Mouse (Mus musculus) ovary, postnatal 36 days (tissue): ENCODE measurements around the gene Phc2.

ENCODE experiments used
- DNase-seq: peaks from one replicate; pipeline ENCODE4 v3.0.0; 2022; ENCODE audit warnings: low spot score, mixed read lengths

Phc2 gene

DNA sequence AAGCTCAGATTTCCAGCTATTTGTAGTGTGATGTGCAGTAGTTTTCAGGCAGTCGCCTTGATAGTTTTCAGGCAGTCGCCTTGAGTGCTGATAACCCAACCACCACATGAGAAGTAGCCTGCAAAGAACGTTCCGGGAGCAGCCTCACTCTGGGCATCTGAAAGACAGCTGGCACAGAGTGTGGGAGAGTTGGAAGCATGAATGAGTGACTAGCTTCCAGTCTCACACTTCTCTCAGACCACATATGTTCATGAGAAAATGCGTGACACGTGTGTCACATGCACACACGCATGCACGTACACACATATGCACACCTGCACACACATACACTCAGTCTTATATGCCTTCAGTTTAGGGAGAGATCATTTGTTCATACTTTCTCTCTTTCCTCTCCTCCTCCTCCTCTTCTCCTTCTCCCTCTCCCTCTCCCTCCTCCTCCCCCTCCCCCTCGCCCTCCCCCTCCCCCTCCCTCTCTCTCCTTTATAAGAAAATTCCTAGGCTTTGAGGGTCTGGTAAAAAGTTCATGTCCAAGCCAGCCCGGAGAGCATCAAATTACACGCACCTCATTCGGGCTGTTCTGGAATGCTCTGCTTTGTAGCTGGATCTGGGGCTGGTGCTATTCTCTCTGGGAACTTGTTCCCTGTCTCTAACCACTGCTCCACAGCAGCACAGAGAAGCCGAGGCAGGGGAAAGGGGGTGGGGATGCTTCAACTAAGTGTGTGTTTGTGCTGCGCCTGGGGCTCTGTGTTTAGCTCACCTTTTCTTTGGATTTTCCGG is 37.8 kb downstream of the Phc2 start:
- no peak for DNase-seq

DNA sequence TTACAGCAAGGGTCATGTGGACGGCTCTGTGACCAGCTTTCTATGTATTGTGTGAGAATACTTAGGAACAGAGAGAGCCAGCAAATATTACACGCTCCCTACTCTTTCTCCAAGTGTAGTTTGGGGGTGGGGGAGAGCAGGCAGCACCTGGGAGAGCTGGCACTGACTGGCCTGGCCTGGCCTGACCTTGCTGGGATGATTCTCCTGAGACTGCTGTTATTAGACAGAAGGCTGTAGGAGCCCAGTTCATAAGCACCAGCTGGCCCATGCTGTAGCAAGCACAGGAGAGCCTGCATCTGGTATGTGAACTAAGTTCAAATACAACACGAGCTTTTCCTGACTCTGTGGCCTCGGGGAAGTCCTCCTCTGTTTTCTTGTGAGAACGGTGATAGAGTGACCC is 38.7 kb downstream of the Phc2 start:
- no peak for DNase-seq

DNA sequence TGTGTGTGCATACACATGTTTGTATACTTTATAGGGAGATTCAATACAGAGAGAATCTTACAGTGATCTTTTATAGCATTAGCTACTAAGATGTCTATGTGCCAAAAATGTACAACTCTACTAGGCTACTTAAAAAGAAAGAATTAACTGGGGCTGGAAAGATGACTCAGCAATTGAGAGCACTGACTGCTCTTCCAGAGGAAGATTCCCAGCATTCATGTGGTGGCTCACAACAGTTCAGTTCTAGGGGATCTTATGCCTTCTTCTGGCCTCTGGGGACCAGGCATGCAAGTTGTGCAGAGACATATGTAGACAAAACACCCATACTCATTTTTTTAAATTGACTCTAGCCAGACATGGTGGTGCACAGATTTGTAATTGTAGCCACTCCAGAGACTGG is 39.8 kb downstream of the Phc2 start:
- no peak for DNase-seq

DNA sequence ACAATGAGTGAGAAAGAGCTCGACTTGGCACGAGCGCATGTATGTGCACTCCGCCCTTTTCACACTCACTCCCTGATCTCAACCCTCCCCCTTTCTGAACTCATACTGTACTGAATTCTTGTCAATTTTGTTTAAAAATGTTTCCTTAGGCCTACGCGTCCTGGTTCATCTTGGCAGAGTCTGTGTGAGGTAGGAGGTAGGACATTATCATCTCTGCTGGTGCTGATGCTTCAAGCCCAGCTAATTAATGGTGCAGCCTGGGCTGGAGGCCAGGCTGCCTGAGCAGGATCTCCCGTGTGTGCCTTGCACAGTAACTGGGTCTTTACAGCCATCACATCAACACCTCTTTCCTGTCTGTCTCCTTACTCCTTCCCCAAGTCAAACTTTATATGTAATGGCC is 40.6 kb downstream of the Phc2 start:
- DNase-seq = no peak

DNA sequence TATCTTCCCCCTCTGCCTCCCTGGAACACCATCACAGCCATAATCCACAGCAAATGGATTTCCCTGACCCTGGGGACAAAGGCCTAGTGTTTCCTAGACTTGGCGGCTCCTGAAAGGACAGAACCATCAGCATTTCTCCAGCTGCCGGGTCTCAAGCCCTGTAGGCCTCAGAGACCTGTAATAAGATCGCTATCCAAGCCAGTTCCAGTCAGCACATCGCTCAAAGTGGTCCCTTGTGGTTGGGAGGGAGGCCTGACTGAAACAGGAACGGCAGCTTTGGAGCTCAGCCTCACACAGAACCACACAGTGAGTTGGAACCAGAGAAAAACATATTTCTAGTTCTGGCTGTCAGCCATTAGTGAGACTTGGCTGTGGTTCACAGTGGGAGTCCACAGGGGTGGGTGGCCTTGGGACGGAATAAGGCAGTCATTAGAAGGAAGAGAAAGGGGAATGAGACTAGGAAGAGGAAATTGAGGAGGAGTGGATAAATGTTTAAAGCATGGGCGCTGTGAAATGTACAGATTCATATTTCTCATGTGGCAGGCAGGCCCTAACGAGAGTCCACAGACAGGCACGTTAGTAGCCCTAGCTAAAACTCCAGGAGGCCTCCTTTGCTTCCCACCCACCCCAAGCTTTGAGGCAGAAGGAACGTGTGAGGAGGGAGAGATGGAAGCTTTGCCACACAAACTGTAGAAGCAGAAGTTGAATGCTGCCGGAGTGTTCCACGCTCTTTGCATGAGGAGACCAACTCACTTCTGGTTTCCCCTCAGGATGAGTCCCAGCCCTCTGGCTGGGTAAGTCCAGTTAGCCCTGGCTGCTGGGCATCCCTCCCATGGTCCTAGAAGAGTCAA is 43.7 kb downstream of the Phc2 start:
- peak; percentile 55 for DNase-seq

DNA sequence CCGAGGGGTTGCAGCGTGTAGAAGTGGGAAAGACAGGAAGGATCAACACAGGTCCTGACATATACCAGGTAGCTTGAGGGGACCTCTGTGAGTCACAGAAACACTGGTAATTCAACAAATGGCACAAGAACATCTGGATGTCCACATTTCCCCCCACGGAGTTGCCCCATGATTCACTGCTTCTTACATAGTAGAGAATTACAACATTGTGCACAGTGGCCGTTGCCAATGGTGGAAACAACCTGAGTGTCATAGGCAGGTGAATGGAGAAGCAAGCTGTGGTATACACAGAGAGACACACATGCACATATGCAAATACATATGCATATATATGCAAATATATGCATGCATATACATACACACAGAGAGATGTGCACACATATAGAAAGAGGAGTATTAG is 45.4 kb downstream of the Phc2 start:
- DNase-seq = no peak

DNA sequence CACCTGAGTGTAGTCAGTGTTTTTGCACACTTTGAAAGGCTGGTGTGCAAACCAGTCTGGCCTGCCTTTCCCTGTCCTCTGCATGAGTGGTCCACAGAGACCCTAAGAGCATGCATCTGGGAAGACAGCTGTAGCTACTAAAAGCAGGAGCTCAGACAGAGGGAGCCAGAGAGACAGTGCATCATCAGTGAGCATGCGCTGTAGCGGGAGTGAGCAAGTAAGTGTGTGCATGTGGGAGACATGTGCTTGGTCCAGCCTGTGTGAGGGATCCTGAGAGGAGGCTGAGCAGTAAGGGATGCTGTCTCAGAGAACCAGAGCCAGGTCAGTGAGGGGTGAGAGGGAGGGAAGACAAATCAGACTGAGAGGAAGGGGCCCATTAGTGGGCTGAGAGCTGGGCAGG is 46.0 kb downstream of the Phc2 start:
- DNase-seq = no peak

DNA sequence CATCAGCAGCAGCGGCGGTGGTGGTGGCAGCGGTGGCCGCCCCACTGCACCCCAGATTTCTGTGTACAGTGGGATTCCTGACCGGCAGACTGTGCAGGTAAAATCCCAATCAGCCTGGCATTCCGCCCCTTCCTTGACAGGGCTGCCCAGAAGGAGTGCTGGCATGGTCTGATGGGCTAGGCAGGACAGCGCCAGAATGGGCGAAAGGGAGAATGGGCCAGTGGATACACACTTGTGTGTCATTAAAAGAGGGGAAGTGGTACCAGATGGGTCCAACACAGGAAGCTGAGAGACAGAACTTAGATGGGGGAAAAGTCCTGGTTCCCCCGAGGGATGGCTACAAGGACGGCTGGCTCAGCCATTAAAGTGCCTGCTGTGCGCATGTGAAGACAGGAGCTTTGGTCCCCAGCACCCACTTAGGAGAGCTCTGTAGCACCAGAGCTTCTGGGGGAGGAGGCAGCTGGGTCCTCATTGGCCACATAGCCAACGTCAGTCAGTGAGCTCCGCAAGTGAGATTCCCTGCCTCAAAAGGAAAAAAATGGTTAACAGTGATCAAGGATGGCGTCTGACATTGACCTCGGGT is 50.7 kb downstream of the Phc2 start:
- no peak for DNase-seq

DNA sequence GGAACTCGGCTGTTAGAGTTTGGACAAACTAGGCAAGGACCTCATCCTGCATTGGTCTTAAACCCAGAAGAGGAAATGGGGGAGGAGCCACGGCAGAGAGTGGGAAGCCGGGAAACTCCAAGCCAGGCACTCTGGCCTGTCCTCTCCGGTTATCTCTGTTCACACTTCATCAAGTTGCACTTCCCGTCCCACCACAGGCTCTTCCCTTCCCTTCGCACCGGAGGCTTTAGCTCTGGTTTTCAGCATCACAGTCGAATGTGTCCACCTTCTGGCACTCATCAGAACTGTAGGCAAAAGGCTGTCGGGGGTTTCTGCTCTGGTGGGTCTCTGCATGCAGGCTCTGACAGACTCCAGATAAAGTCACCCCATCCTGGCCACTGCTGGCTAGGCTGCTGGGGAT is 52.1 kb downstream of the Phc2 start:
- no peak for DNase-seq

DNA sequence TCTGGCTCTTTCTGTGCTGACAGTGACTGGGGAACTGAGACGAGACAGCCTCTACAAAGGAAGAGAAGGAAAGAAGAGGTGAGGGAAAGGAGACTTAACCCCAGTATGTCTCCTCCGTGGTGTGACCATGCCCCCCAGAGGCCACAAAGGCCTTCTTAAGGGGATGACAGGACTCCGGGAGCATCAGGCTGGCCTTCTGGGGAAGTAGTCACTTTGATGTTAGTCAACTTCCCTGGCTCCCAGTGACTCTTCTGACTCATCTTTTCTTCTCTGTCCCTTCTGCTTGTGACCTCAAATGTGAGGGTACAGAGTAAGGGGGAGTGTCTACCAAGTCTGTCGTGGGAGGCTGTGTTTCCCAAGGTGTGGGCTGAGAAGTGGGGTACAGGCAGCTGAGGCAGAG is 52.9 kb downstream of the Phc2 start:
- DNase-seq = no peak

DNA sequence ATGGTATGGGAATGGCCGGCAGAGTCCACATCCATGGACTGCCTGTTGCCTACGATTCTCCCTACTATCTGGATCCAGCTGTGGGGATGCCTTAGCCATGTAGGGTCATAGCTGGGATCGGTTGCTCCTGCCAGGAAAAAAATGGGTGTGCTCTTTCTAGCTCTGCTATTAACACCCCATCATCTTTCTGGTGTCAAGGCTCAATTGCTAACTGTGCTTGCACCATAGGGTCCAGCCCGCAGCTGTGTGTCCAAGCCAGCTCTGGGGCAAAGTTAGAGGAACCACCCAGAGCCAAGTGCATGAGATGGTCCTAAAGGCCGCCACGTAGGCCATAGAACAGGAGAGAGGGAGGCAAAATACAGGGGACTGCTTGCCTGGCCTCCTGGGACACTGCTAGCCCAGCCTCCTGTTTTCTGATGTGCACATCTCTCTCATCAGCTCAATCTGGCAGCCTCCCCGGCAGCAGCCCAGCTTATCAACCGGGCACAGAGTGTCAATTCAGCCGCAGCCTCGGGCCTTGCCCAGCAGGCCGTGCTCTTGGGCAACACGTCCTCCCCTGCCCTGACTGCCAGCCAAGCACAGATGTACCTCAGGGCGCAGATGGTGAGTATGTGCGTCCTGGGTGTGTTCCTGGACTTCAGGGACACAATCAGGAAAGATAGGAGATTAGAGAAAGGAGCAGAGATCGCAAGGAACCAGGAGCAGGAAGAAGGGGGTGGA is 54.7 kb downstream of the Phc2 start:
- no peak for DNase-seq

DNA sequence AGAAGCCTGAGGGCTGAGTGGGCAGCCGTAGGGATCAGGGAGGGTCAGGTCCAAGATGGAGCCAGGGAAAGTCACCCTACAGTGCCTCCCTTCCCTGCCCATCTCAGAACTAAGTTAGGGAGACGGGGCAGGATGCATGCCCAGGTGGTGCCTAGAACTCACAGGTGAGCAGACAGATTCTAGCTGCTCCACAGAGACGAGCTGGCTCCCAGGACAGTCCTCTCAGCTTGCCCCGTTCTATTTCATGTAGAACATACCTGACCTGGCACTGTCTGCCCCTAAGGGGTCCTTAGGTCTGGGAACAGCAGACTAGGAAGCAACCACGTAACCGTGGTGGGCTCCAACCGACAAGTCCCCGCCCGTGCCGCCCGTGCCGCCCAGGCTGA is 55.3 kb downstream of the Phc2 start:
- DNase-seq = no peak

DNA sequence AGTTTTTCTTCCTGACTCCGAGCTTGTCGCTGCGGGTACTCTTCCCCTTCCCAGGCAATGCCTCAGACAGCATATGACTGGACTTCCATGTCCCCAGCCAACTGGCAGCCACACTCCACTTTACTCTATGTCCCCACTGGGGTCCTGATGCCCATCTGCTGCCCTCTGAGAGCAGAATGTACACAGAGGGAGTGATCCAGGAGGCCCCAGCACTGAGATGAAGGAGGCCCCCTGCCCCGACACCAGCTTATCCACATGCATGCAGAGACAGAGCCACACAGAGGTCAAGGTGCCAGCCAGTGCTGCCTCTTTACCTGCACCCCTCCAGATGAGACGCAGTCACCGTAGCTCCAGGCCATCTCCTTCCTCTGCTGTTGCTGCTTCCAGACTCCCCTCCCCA is 55.8 kb downstream of the Phc2 start:
- DNase-seq = no peak

DNA sequence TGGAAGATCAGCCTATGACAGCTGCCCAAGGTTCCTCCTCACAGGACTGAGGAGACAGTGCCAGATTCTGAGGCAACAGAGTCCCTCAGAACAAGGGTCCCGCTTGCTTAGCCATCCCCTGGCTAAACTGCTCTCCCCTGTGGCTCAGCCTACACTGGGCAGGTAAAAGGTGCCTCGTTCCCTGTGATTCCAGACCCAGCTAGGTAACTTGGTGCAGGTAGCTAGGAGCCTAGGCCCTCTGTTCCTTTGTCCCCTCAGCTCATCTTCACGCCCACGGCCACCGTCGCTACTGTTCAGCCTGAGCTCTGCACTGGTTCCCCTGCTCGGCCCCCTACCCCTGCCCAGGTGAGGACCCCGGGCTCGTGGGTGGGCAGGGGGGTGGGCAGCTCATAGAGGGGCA is 56.3 kb downstream of the Phc2 start:
- DNase-seq = no peak

DNA sequence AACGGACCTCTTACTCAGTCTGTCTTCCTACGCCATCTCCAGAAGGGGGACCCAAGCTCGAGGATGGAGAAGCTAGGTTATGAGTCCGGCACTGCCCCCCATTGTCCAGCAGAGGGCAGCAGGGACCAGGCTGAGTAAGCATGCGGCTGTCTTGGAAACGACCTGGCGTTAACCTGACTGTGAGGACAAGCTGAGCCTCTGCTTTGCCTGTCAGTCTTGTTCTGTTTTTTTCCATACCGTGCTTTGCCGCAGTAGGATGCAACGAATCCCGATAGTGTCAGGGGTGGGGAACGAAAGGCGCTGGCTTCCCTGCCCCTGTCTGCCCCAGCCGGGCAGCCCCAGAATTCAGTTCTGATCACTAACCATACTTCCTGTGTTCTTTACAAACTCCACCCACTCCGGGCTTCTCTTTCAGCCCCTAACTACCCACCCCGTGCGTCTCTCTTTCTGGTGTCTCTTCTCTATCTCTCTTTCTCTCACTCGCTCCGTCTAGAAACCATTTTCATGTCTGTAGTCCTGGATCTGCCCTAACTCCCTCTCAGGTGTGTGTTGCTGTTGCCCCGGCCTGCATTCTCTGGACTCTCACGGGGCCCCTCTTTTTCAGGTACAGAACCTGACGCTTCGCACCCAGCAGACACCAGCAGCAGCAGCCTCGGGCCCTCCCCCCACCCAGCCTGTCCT is 57.1 kb downstream of the Phc2 start:
- peak; percentile 85 for DNase-seq

DNA sequence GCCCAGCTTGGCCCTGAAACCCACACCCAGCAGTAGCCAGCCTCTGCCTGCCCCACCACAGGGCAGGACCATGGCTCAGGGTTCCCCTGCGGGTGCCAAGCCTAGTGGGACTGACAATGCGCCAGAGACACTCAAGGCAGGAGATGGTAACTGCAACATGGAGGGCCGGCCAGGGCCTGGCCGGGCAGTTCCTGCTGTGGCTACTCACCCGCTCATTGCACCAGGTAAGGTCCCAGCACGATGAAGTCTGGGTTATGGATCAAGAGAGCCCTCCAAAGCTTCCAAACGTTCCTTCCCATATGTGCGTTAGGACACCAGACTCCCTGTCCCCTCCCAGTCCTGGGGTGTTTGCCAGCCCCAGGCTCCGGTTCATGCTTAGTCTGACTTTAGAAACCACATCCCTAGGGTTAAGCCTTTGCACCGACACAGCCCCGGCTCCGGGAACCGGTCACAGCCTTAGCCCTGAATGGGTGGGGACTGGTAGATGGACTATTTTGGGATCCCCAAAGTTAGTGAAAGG is 57.7 kb downstream of the Phc2 start:
- DNase-seq = no peak

DNA sequence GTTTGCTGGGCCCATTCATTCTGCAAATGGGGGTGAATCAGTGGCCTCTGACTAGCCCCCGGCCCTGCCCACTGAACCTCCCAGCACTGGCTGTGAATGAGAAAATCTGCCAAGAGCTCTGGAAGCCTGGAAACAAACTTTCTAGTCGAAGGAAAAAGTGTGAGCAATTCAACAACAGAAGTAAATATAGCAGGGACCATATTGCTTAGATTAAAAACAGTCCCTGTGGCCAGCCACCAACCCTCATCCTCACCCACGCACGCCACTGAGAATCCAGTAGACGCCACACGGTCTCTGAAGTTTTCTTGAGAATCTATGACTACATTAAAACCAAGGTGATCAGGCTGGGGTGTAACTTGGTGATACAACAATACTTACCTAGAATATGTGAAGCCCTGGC is 58.4 kb downstream of the Phc2 start:
- no peak for DNase-seq

DNA sequence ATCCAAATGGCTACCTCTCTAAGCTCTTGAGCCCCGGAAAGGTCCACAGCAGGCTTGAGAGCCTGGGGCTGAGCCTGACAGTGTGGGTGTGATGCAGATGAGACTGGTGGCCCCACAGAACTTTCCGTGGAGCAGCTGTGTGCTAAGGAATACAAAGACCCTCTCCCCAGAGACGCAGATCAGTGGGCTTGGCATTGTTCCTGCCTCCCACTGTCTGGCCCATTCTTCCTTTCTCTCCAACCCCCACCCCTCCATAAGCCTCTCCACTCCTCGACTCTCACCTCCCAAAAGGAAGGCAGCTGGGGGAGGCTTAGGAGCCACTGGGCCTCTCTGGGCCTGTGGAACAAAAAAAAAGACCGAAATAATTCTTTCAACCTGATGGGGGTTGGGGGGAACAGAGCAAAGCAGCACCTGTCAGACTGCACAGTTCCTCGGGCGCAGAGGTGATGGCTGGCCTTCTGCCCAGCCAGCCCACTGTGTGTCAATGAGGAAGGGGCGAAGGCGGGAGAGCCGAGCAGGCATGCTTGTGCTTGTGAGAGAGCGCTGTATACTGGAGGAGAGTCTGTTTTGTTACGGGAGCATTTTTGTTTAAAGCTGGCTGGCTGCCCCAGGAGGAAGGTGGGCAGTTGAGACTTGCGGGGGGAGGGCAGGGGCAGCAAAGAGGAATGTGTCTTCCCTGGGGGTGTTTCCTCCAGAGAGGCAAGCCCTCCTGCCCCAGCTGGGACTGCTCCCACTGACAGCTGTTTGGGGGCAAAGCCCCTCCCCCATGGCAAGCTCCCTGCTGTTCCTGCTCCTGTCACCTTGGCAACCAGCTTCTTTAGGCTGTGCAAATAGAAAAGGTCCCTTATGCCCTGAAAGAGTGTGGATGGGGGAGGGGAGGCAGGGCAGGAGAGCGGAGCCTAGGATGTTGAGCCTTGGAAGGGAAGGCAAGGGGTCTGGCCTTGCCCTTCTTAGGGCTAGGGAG is 61.0 kb downstream of the Phc2 start:
- DNase-seq = no peak

DNA sequence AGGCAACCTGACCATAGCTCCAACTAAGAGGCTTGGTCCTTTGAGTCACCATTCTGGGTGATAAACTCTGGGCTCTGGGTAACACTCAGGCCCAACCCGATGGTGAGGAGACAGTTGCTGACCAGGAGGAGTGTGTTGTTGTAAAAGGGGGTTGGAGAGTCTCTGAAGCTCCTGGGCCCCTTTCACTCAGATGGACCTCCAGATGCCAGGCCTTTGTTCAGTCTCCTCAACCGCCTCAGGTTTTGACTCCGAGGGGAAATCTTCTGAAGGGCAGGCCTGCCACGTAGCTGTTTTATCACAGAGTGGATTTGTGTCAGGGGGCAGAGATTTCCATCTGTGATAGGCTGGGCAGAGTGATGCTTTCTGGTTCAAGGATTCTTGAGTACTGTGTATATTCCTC is 61.8 kb downstream of the Phc2 start:
- no peak for DNase-seq

DNA sequence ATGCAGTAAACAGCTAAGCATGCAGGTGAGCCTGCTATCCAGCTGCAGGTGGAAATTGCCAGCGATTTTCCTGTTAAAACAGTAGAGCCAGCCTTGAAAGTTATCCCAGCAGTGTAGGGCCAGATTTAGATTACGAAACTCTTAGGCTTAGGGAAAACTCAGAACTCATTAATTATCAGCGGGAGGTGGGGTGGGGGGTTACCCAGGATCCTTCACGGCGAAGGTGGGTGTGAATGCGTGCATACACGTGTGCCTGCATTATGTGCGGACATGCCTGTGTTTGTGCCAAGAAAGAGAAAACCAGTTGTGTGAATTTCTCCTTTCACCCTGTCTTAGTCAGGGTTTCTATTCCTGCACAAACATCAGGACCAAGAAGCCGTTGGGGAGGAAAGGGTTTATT is 62.2 kb downstream of the Phc2 start:
- DNase-seq = no peak

DNA sequence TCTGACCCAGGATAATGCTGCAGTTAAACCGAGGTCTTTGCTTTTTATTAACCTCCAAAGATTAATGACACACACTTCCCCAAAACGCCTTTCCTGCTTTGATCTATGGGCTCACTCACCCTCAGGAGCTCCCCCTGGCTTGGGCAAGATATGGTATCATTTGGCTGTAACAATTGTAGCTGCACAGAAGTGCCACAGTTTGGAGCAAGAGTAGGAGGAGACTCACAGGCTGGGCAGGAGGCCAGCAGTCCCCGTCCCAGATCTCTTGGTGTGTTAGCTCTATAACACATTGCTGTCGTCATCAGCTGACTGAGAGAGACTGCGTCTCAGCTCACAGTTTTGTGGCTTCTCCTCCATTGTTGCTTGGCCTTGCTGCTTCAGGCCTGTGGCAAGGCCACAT is 65.6 kb downstream of the Phc2 start:
- DNase-seq = peak; percentile 51
